Mouse (Mus musculus) left cerebral cortex, adult 18-20 months (tissue): ENCODE data around the gene Akr1d1. TPM values are rescaled to one million over a fixed set of nuclear protein-coding genes. Genes with fewer than 3 reads are reported as not detected.

ENCODE experiments used
- DNase-seq, 2 experiments: peaks; one replicate each; pipeline ENCODE4 v3.0.0; 2021 to 2022; ENCODE audit warnings: low spot score in 2 of 2, mixed read lengths in 1 of 2
- total RNA-seq, 2 experiments: library from RNA; stranded (reverse); gene quantifications; 2 replicates each; pipeline ENCODE4 v1.2.3; 2021

Akr1d1 gene
- total RNA-seq, 2 experiments from 2014 or later: not detected

- DNase-seq: no peak
Measured at GRCm38 (mm10) chr6:37616136-37616535, 86.2 kb downstream of the Akr1d1 start.

- no peak for DNase-seq
Measured at GRCm38 (mm10) chr6:37617431-37618011, 87.5 kb downstream of the Akr1d1 start.

Other genes starting within 250 kb of the Akr1d1 start
- gene Dgki, start 230.0 kb upstream of the Akr1d1 start, total RNA-seq: 10 to 100 TPM; 84.9 to 85.1 TPM
- 1 to 10 TPM; 6.9 to 7.0 TPM for gene Creb3l2, start 88.0 kb upstream of the Akr1d1 start, total RNA-seq